Mouse (Mus musculus) kidney, adult 2 months (tissue): ENCODE measurements around the gene Ccdc87.
"Not testable (repeated sequence)": the region's sequence is repeated elsewhere in the genome, so short reads cannot be mapped to it uniquely, and the experiment has no call there.

Experiments
- CTCF ChIP-seq: fragments of 200-500 bp; conservative IDR thresholded peaks from 2 replicates; pipeline ENCODE4 v1.5.1; 2011; ENCODE audit warnings: low read depth, mild to moderate bottlenecking, control low read depth, low read length, moderate library complexity, mixed read lengths; ENCODE audit not compliant: insufficient read depth, insufficient read length
- POLR2A ChIP-seq: fragments of 200-500 bp; IDR thresholded peaks from one replicate; pipeline ENCODE4 v1.6.1; 2011; ENCODE audit warnings: low read depth, low read length, control low read depth

DNA sequence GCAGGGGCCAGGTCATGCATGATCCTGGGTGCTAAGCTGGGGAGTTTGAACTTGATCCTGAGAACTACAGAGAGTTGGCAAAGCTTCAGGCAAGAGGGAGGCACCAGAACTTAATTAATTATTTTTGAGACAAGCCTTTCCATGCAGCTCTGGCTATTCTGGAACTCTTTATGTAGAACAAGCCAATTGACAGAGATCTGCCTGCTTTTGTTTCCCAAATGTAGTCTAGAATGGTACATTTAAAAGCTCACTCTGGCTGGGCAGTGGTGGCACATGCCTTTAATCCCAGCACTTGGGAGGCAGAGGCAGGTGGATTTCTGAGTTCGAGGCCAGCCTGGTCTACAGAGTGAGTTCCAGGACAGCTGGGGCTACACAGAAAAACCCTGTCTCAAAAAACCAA lies 35.4 kb downstream of the Ccdc87 start:
- not testable (repeated sequence) for TF ChIP-seq POLR2A, CTCF
